Mouse (Mus musculus) layer of hippocampus, postnatal 36 days (tissue): Measurements from ENCODE around the gene Selenbp1. TPM values are rescaled to one million over a fixed set of nuclear protein-coding genes. Genes with fewer than 3 reads are reported as not detected.
"Not testable (repeated sequence)": the region's sequence is repeated elsewhere in the genome, so short reads cannot be mapped to it uniquely, and the experiment has no call there.

Source experiments
- DNase-seq, 2 experiments: peaks; one replicate each; pipeline ENCODE4 v3.0.0; 2022
- total RNA-seq, 2 experiments: library from RNA; stranded (reverse); gene quantifications; 2 replicates each; pipeline ENCODE4 v1.2.3; 2021

The Selenbp1 gene
- 10 to 100 TPM in 1 of 2 experiments, 1 to 10 TPM in 1; 9.2 to 10.2 TPM for total RNA-seq

GRCm38 (mm10) chr3:94932809-94933564 lies at the start of gene Selenbp1:
Selenbp1 (plus strand) TSS chr3:94933056.
- DNase-seq: peak; percentile 48 to 64

GRCm38 (mm10) chr3:94886316-94887224 lies 46.3 kb upstream of the Selenbp1 start, which contains the start of gene Psmb4:
Psmb4 (minus strand) TSS chr3:94886961.
- DNase-seq: peak; percentile 85

- DNase-seq: no peak
Measured at GRCm38 (mm10) chr3:94888595-94888994, 44.3 kb upstream of the Selenbp1 start.

GRCm38 (mm10) chr3:94894076-94894475 lies 38.8 kb upstream of the Selenbp1 start:
- no peak for DNase-seq

GRCm38 (mm10) chr3:94902747-94903146 lies 30.1 kb upstream of the Selenbp1 start:
- peak; percentile 30 to 42 for DNase-seq

- not testable (repeated sequence) for DNase-seq
Measured at GRCm38 (mm10) chr3:94904759-94905158, 28.1 kb upstream of the Selenbp1 start.

- no peak for DNase-seq
Measured at GRCm38 (mm10) chr3:94906482-94906881, 26.4 kb upstream of the Selenbp1 start.

- DNase-seq: no peak
Measured at GRCm38 (mm10) chr3:94911050-94911693, 21.7 kb upstream of the Selenbp1 start.

GRCm38 (mm10) chr3:94913801-94914200 lies 19.1 kb upstream of the Selenbp1 start:
- no peak for DNase-seq

GRCm38 (mm10) chr3:94915903-94916741 lies 16.7 kb upstream of the Selenbp1 start:
- DNase-seq: no peak

GRCm38 (mm10) chr3:94917816-94918361 lies 15.0 kb upstream of the Selenbp1 start:
- DNase-seq: no peak

GRCm38 (mm10) chr3:94918845-94919244 lies 14.0 kb upstream of the Selenbp1 start:
- no peak for DNase-seq

GRCm38 (mm10) chr3:94921104-94921503 lies 11.8 kb upstream of the Selenbp1 start:
- DNase-seq: no peak

- DNase-seq: no peak
Measured at GRCm38 (mm10) chr3:94922333-94922732, 10.5 kb upstream of the Selenbp1 start.

- no peak for DNase-seq
Measured at GRCm38 (mm10) chr3:94924688-94925087, 8.2 kb upstream of the Selenbp1 start.

GRCm38 (mm10) chr3:94926301-94926736 lies 6.5 kb upstream of the Selenbp1 start:
- not testable (repeated sequence) for DNase-seq

- DNase-seq: not testable (repeated sequence)
Measured at GRCm38 (mm10) chr3:94928979-94929378, 3.9 kb upstream of the Selenbp1 start.

GRCm38 (mm10) chr3:94930386-94931266 lies 2.2 kb upstream of the Selenbp1 start:
- not testable (repeated sequence) for DNase-seq

- DNase-seq: not testable (repeated sequence)
Measured at GRCm38 (mm10) chr3:94931427-94932082, 1.3 kb upstream of the Selenbp1 start.

- DNase-seq: not testable (repeated sequence)
Measured at GRCm38 (mm10) chr3:94932279-94932678, 577 bp upstream of the Selenbp1 start.
